Mouse (Mus musculus): ENCODE measurements around the gene Efcab5. TPM values are rescaled to one million over a fixed set of nuclear protein-coding genes. Genes with fewer than 3 reads are reported as not detected.

The Efcab5 gene
- total and polyA plus RNA-seq, 2 experiments from 2014 or later = 0.04 to 0.25 TPM

GRCm38 (mm10) chr11:77070721-77071120, 118.0 kb downstream of the Efcab5 start:
- Histone ChIP-seq H3K27me3 (ENCODE audit: control insufficient read depth, insufficient read depth, low read length) (no peaks in the 10 kb centered on the region), H3K9me3 (replicated peaks; ENCODE audit: control insufficient read depth, low read length) (no peaks in the 10 kb centered on the region), H3K4me1 (ENCODE audit: control insufficient read depth, insufficient read depth) (no peaks in the 10 kb centered on the region), H3K36me3 (replicated peaks; ENCODE audit: control insufficient read depth, insufficient read depth, low read length) (peaks cover 25% of the 10 kb centered on the region), H3K4me2 (ENCODE audit: low read depth, low read length) (no peak overlapping the region), H3K4me3 (ENCODE audit: low read depth, low read length) (no peak overlapping the region), H3K27ac (ENCODE audit: low read depth) (no peak overlapping the region), H3K9ac (replicated peaks; ENCODE audit: low read depth, low read length) (no peak overlapping the region)
- 74% methylated on average over 4 of the region's 4 CpGs for WGBS
- ATAC-seq (ENCODE audit: insufficient read depth, low read depth) = no peak
- DNase-seq (ENCODE audit: low spot score) = no peak
- TF ChIP-seq EP300 (IDR thresholded peaks at IDR 0.05; ENCODE audit: low read depth) (no peak), CTCF (IDR thresholded peaks at IDR 0.05; ENCODE audit: low read depth) (peak; percentile 39; the same call in 1 of the 2 replicates)

GRCm38 (mm10) chr11:77068825-77069224, 119.9 kb downstream of the Efcab5 start:
- H3K9me3 ChIP-seq (replicated peaks; ENCODE audit: control insufficient read depth, low read length) = no peaks in the 10 kb centered on the region
- H3K9ac ChIP-seq (replicated peaks; ENCODE audit: low read depth, low read length) = no peak overlapping the region
- no peaks in the 10 kb centered on the region for H3K27me3 ChIP-seq (ENCODE audit: control insufficient read depth, insufficient read depth, low read length)
- no peaks in the 10 kb centered on the region; the same call in 1 of the 2 replicates for H3K4me1 ChIP-seq (ENCODE audit: control insufficient read depth, insufficient read depth)
- H3K27ac ChIP-seq (ENCODE audit: low read depth) = no peak overlapping the region
- WGBS = 67% methylated on average over 4 of the region's 4 CpGs
- no peak for ATAC-seq (ENCODE audit: insufficient read depth, low read depth)
- H3K4me2 ChIP-seq (ENCODE audit: low read depth, low read length) = no peak overlapping the region
- H3K36me3 ChIP-seq (replicated peaks; ENCODE audit: control insufficient read depth, insufficient read depth, low read length) = peaks cover 8% of the 10 kb centered on the region; the same call in 1 of the 2 replicates
- no peak for DNase-seq (ENCODE audit: low spot score)
- H3K4me3 ChIP-seq (ENCODE audit: low read depth, low read length) = no peak overlapping the region
- TF ChIP-seq CTCF (IDR thresholded peaks at IDR 0.05; ENCODE audit: low read depth) (no peak), EP300 (IDR thresholded peaks at IDR 0.05; ENCODE audit: low read depth) (no peak)

- peaks cover 5% of the 10 kb centered on the region; the same call in 1 of the 2 replicates for H3K4me1 ChIP-seq (ENCODE audit: control insufficient read depth, insufficient read depth)
- H3K9me3 ChIP-seq (replicated peaks; ENCODE audit: control insufficient read depth, low read length) = no peaks in the 10 kb centered on the region
- ATAC-seq (ENCODE audit: insufficient read depth, low read depth) = no peak
- 80% methylated on average over 2 of the region's 2 CpGs for WGBS
- no peak overlapping the region for H3K4me2 ChIP-seq (ENCODE audit: low read depth, low read length)
- no peak overlapping the region for H3K4me3 ChIP-seq (ENCODE audit: low read depth, low read length)
- H3K9ac ChIP-seq (replicated peaks; ENCODE audit: low read depth, low read length) = no peak overlapping the region
- DNase-seq (ENCODE audit: low spot score) = no peak
- H3K27ac ChIP-seq (ENCODE audit: low read depth) = no peak overlapping the region
- 0 out of 2 replicates have a peak, but pooled peaks cover 8% of the 10 kb centered on the region for H3K36me3 ChIP-seq (replicated peaks; ENCODE audit: control insufficient read depth, insufficient read depth, low read length)
- TF ChIP-seq EP300 (IDR thresholded peaks at IDR 0.05; ENCODE audit: low read depth) (no peak), CTCF (IDR thresholded peaks at IDR 0.05; ENCODE audit: low read depth) (no peak)
- H3K27me3 ChIP-seq (ENCODE audit: control insufficient read depth, insufficient read depth, low read length) = no peaks in the 10 kb centered on the region
Observed at GRCm38 (mm10) chr11:77063406-77063805, 125.4 kb downstream of the Efcab5 start.

DNA sequence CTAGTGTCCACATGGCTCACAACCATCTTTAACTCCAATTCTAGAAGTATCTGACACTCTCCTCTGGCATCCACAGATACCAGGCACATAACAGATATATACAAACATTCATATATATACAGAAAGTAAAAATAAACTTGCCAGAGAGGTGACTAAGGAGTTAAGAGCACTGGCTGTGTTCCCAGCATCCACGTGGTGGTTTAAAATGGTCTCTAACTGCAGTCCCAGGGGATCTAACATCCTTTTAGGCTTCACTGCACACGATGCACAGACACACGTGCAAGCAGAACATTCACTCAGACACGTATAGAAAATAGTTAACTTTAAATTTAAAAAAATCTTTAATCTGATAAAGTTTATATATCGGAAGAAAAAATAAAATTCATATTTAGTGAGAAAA, 126.8 kb downstream of the Efcab5 start:
- no peaks in the 10 kb centered on the region for H3K27me3 ChIP-seq (ENCODE audit: control insufficient read depth, insufficient read depth, low read length)
- no peak overlapping the region for H3K4me2 ChIP-seq (ENCODE audit: low read depth, low read length)
- peak; percentile 39 for DNase-seq (ENCODE audit: low spot score)
- H3K27ac ChIP-seq (ENCODE audit: low read depth) = no peak overlapping the region
- 0 out of 2 replicates have a peak, but pooled peaks cover 8% of the 10 kb centered on the region for H3K36me3 ChIP-seq (replicated peaks; ENCODE audit: control insufficient read depth, insufficient read depth, low read length)
- ATAC-seq (ENCODE audit: insufficient read depth, low read depth) = no peak
- H3K4me3 ChIP-seq (ENCODE audit: low read depth, low read length) = no peak overlapping the region
- no peak for TF ChIP-seq EP300 (IDR thresholded peaks at IDR 0.05; ENCODE audit: low read depth)
- no peaks in the 10 kb centered on the region for H3K9me3 ChIP-seq (replicated peaks; ENCODE audit: control insufficient read depth, low read length)
- H3K9ac ChIP-seq (replicated peaks; ENCODE audit: low read depth, low read length) = no peak overlapping the region
- H3K4me1 ChIP-seq (ENCODE audit: control insufficient read depth, insufficient read depth) = peaks cover 5% of the 10 kb centered on the region; the same call in 1 of the 2 replicates
- WGBS = 21% methylated on average over 5 of the region's 5 CpGs

- no peaks in the 10 kb centered on the region for H3K9me3 ChIP-seq (replicated peaks; ENCODE audit: control insufficient read depth, low read length)
- no peaks in the 10 kb centered on the region for H3K27me3 ChIP-seq (ENCODE audit: control insufficient read depth, insufficient read depth, low read length)
- no peak for ATAC-seq (ENCODE audit: insufficient read depth, low read depth)
- no peak overlapping the region for H3K9ac ChIP-seq (replicated peaks; ENCODE audit: low read depth, low read length)
- TF ChIP-seq CTCF (IDR thresholded peaks at IDR 0.05; ENCODE audit: low read depth) (no peak), EP300 (IDR thresholded peaks at IDR 0.05; ENCODE audit: low read depth) (no peak)
- H3K4me1 ChIP-seq (ENCODE audit: control insufficient read depth, insufficient read depth) = no peaks in the 10 kb centered on the region
- 81% methylated on average over 2 of the region's 2 CpGs for WGBS
- peaks cover 24% of the 10 kb centered on the region for H3K36me3 ChIP-seq (replicated peaks; ENCODE audit: control insufficient read depth, insufficient read depth, low read length)
- no peak overlapping the region for H3K4me2 ChIP-seq (ENCODE audit: low read depth, low read length)
- H3K27ac ChIP-seq (ENCODE audit: low read depth) = no peak overlapping the region
- DNase-seq (ENCODE audit: low spot score) = no peak
- no peak overlapping the region for H3K4me3 ChIP-seq (ENCODE audit: low read depth, low read length)
Observed at GRCm38 (mm10) chr11:77042816-77043215, 146.0 kb downstream of the Efcab5 start.

DNA sequence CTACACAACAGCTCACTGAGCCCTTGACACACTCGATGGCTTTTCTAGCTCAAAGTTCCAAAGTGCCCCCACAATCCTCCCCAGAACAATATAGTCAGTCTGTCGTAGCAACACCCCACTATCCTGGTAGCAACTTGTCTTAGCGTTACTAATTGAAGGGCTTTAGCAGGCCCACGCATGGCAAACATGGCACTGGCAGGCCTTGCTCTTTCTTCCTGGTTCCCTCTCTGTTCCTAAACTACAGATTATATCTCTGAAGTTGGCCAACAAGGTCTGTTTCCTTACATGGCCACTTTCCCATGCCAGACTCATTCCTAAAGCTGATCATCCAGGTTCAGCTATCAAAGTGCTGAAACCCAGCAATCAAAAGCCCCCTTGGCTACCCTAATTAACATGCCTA, 146.9 kb downstream of the Efcab5 start:
- no peaks in the 10 kb centered on the region for H3K4me1 ChIP-seq (ENCODE audit: control insufficient read depth, insufficient read depth)
- no peak overlapping the region for H3K4me3 ChIP-seq (ENCODE audit: low read depth, low read length)
- TF ChIP-seq EP300 (IDR thresholded peaks at IDR 0.05; ENCODE audit: low read depth) (no peak), CTCF (IDR thresholded peaks at IDR 0.05; ENCODE audit: low read depth) (no peak)
- no peaks in the 10 kb centered on the region for H3K9me3 ChIP-seq (replicated peaks; ENCODE audit: control insufficient read depth, low read length)
- no peaks in the 10 kb centered on the region for H3K27me3 ChIP-seq (ENCODE audit: control insufficient read depth, insufficient read depth, low read length)
- ATAC-seq (ENCODE audit: insufficient read depth, low read depth) = no peak
- no peak for DNase-seq (ENCODE audit: low spot score)
- no peak overlapping the region for H3K4me2 ChIP-seq (ENCODE audit: low read depth, low read length)
- 90% methylated on average over 4 of the region's 4 CpGs for WGBS
- H3K27ac ChIP-seq (ENCODE audit: low read depth) = no peak overlapping the region
- no peak overlapping the region for H3K9ac ChIP-seq (replicated peaks; ENCODE audit: low read depth, low read length)
- H3K36me3 ChIP-seq (replicated peaks; ENCODE audit: control insufficient read depth, insufficient read depth, low read length) = peaks cover 18% of the 10 kb centered on the region

MicroRNAs encoded within 50 kb of the gene (microRNA counts, 519-probe panel; counts per million panel counts)
- microRNA mmu-miR-423-3p = 3,877 counts per million, percentile 47 among the panel's probes with 10 or more counts
- microRNA mmu-miR-423-5p = 3,513 counts per million, percentile 40 among the panel's probes with 10 or more counts

Small RNA genes lying within 50 kb of the gene (microRNA-seq; reads per million reads assigned to microRNA genes)
- gene Mir423 = 1,334 reads per million, percentile 82 among the genes with 10 or more reads in this experiment

Other genes starting within 250 kb of the Efcab5 start
- 0.08 and 1.4 TPM in 2 replicates for gene Slc6a4, start 190.4 kb downstream of the Efcab5 start, total RNA-seq (2014; rRNA removed; ENCODE audit: low replicate concordance)
- 0.44 and 0.71 TPM in 2 replicates for gene Slc6a4, start 190.4 kb downstream of the Efcab5 start, polyA plus RNA-seq (2015; fragmentation: Nextera tagmentation; extraction: Ambion mirVana)
- 0.57 and 3.7 TPM in 2 replicates for gene Nsrp1, start 110.5 kb downstream of the Efcab5 start, total RNA-seq (2014; rRNA removed; ENCODE audit: low replicate concordance)
- 45.1 and 50.2 TPM in 2 replicates for gene Nsrp1, start 110.5 kb downstream of the Efcab5 start, polyA plus RNA-seq (2015; fragmentation: Nextera tagmentation; extraction: Ambion mirVana)
- gene Ssh2, start 27.3 kb upstream of the Efcab5 start, total RNA-seq (2014; rRNA removed; ENCODE audit: low replicate concordance) = 60.6 and 61.8 TPM in 2 replicates
- 17.9 and 21.0 TPM in 2 replicates for gene Ssh2, start 27.3 kb upstream of the Efcab5 start, polyA plus RNA-seq (2015; fragmentation: Nextera tagmentation; extraction: Ambion mirVana)

All from heart, postnatal 0 days (tissue).